In the genomic region with DNA sequence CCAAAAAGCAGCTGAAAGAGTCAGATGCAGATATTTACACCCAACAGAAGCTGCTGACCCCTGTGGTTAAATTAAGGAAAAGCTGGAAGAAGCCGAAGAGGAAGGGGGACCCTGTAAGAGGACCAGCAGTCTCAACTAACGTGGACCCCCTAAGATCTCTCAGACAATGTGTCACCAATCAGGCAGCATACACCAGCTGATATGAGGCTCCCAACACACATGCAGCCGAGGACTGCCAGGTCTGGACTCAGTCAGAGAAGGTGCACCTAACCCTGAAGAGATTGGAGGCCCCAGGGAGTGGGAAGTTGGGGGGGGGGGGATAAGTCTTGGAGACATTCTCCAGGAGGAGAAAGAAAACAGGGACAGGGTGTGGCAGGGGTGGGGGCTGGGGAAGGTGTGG, we compare ENCODE assay signal across 16 mouse cellular contexts. TPM values are rescaled to one million over a fixed set of nuclear protein-coding genes. Genes with fewer than 3 reads are reported as not detected.
DNase-seq lines count a peak whose midpoint lies in the region; ATAC-seq and TF ChIP-seq lines count a peak whose summit lies in the region.
"Had no signal": no experiment of that assay in that cellular context is flagged by ENCODE, and none has a peak within 500 bp of the region (broad histone marks: within the 10 kb centered on the region; RNA-seq: fewer than 3 reads in every experiment).

No protein-coding gene starts in this region.

- H3K27me3 ChIP-seq in heart, embryonic 15.5 days, result no peaks in the 10 kb centered on the region
- H3K27me3 ChIP-seq in liver, embryonic 13.5 days, result no peaks in the 10 kb centered on the region
- H3K27me3 ChIP-seq in liver, embryonic 11.5 days (replicated peaks; ENCODE audit: control insufficient read depth, insufficient read depth, low read length), result no peaks in the 10 kb centered on the region
- no peaks in the 10 kb centered on the region for H3K27me3 ChIP-seq in myocyte (ENCODE audit: control insufficient read depth, insufficient read depth, insufficient read length)
- H3K27me3 ChIP-seq: limb, embryonic 15.5 days; neural tube, embryonic 13.5 days had no signal

- no peak for DNase-seq in heart, adult 18-20 months
- no peak for DNase-seq in liver, embryonic 13.5 days
- DNase-seq in liver, embryonic 11.5 days (ENCODE audit: low spot score), result no peak
- peak; percentile 11 for DNase-seq in thymus, postnatal 4 days
- no peak for DNase-seq in thymus, postnatal 0 days (ENCODE audit: low spot score)
- no peak for DNase-seq in layer of hippocampus, adult 8-10 months (ENCODE audit: low spot score in 2 of 2)
- DNase-seq: adrenal gland, postnatal 10 days; cerebellum, adult 2 months; kidney, postnatal 14 days; right cerebral cortex, postnatal 4 days; thymus, postnatal 14 days had no signal

- TF ChIP-seq POLR2A in myocyte (IDR thresholded peaks at IDR 0.05; ENCODE audit: insufficient read length, low read depth), result no peak

- no peak overlapping the region for H3K9ac ChIP-seq in heart, embryonic 15.5 days
- no peak overlapping the region for H3K9ac ChIP-seq in liver, embryonic 13.5 days
- no peak overlapping the region for H3K9ac ChIP-seq in liver, embryonic 11.5 days (ENCODE audit: low read depth, low read length)
- H3K9ac ChIP-seq: limb, embryonic 15.5 days; neural tube, embryonic 13.5 days had no signal

- H3ac ChIP-seq in myocyte (ENCODE audit: control insufficient read depth, insufficient read length), result no peak overlapping the region

- no peaks in the 10 kb centered on the region for H3K9me3 ChIP-seq in heart, embryonic 15.5 days (replicated peaks)
- H3K9me3 ChIP-seq in liver, embryonic 13.5 days (replicated peaks), result no peaks in the 10 kb centered on the region
- H3K9me3 ChIP-seq in liver, embryonic 11.5 days (ENCODE audit: control insufficient read depth, low read length), result no peaks in the 10 kb centered on the region
- H3K9me3 ChIP-seq: limb, embryonic 15.5 days; neural tube, embryonic 13.5 days had no signal

- ATAC-seq in heart, embryonic 15.5 days (replicated peaks; ENCODE audit: insufficient number of reproducible peaks, insufficient read depth, low FRiP score, low read depth), result no peak
- ATAC-seq in liver, embryonic 13.5 days (ENCODE audit: low read depth), result no peak
- no peak for ATAC-seq in liver, embryonic 11.5 days (replicated peaks; ENCODE audit: low FRiP score)
- ATAC-seq: inflammation-experienced regulatory T-cells, adult 6 months had no signal

- H3K79me2 ChIP-seq in myocyte (ENCODE audit: control insufficient read depth, insufficient read depth), result peaks cover 33% of the 10 kb centered on the region

- peak overlapping the region; percentile 22 for H3K4me3 ChIP-seq in heart, embryonic 15.5 days
- H3K4me3 ChIP-seq in liver, embryonic 13.5 days (replicated peaks), result no peak overlapping the region
- H3K4me3 ChIP-seq in liver, embryonic 11.5 days (ENCODE audit: low read depth, low read length), result no peak overlapping the region
- H3K4me3 ChIP-seq in myocyte, result peak overlapping the region; percentile 33
- H3K4me3 ChIP-seq: limb, embryonic 15.5 days; neural tube, embryonic 13.5 days had no signal

- peaks cover 12% of the 10 kb centered on the region for H3K4me1 ChIP-seq in heart, embryonic 15.5 days (replicated peaks)
- H3K4me1 ChIP-seq in liver, embryonic 13.5 days (replicated peaks), result peaks cover 11% of the 10 kb centered on the region
- H3K4me1 ChIP-seq in liver, embryonic 11.5 days (replicated peaks; ENCODE audit: control insufficient read depth, insufficient read depth, low read length), result no peaks in the 10 kb centered on the region
- H3K4me1 ChIP-seq: limb, embryonic 15.5 days; neural tube, embryonic 13.5 days had no signal

- H3K4me2 ChIP-seq in heart, embryonic 15.5 days, result peak overlapping the region; percentile 48
- 0 out of 2 replicates have a peak overlapping the region, but pooled peaks have one; percentile 3 for H3K4me2 ChIP-seq in liver, embryonic 13.5 days
- H3K4me2 ChIP-seq in liver, embryonic 11.5 days, result no peak overlapping the region
- peak overlapping the region; percentile 85 for H3K4me2 ChIP-seq in myocyte (ENCODE audit: low read depth)
- H3K4me2 ChIP-seq: limb, embryonic 15.5 days; neural tube, embryonic 13.5 days had no signal

- H3K27ac ChIP-seq in heart, embryonic 15.5 days, result no peak overlapping the region
- H3K27ac ChIP-seq in liver, embryonic 13.5 days, result no peak overlapping the region
- no peak overlapping the region for H3K27ac ChIP-seq in liver, embryonic 11.5 days (ENCODE audit: low read depth, low read length)
- H3K27ac ChIP-seq: limb, embryonic 15.5 days; neural tube, embryonic 13.5 days had no signal

- 44% methylated on average over 3 of the region's 3 CpGs for WGBS in heart, embryonic 15.5 days
- WGBS in liver, embryonic 13.5 days (ENCODE audit: insufficient replicate concordance), result 56% methylated on average over 3 of the region's 3 CpGs
- 64% methylated on average over 3 of the region's 3 CpGs for WGBS in liver, embryonic 11.5 days

- H3K36me3 ChIP-seq in heart, embryonic 15.5 days, result peaks cover 6% of the 10 kb centered on the region; the same call in 1 of the 2 replicates
- H3K36me3 ChIP-seq in liver, embryonic 13.5 days, result 0 out of 2 replicates have a peak, but pooled peaks cover 6% of the 10 kb centered on the region
- no peaks in the 10 kb centered on the region for H3K36me3 ChIP-seq in liver, embryonic 11.5 days (ENCODE audit: control insufficient read depth, insufficient read depth, low read length)
- H3K36me3 ChIP-seq in myocyte (ENCODE audit: control insufficient read depth, insufficient read depth), result peaks cover 6% of the 10 kb centered on the region
- H3K36me3 ChIP-seq: limb, embryonic 15.5 days; neural tube, embryonic 13.5 days had no signal

TF ChIP-seq in myocyte, 11 proteins besides CTCF, POLR2A, EP300 and RAD21:
- TF ChIP-seq TCF12 (IDR thresholded peaks at IDR 0.05; ENCODE audit: insufficient read depth, poor library complexity, severe bottlenecking) (no peak), MAX (IDR thresholded peaks at IDR 0.05; ENCODE audit: low read depth) (no peak)

RNA-seq across cellular contexts. Expression of gene Ulbp1, which starts 1.8 kb away (rescaled TPM):
- 5.9 and 7.4 TPM in 2 replicates for polyA plus RNA-seq in heart, embryonic 15.5 days (2015; fragmentation: Nextera tagmentation; extraction: Ambion mirVana)
- total RNA-seq in heart, adult 18-20 months (2021), result 1 to 10 TPM; 2.0 to 3.0 TPM
- polyA plus RNA-seq in liver, embryonic 13.5 days (2015; fragmentation: Nextera tagmentation; extraction: Ambion mirVana), result 1.3 and 1.5 TPM in 2 replicates
- polyA plus RNA-seq in liver, embryonic 11.5 days (2014; fragmentation: Nextera tagmentation; extraction: Ambion mirVana), result 2.1 and 3.0 TPM in 2 replicates
- 6.7 TPM in 2 replicates for polyA plus RNA-seq in thymus, postnatal 0 days (2015; fragmentation: Nextera tagmentation; extraction: Ambion mirVana)
- polyA plus RNA-seq in myocyte (2012; fragmentation: generic; extraction: Trizol), result 9.8 TPM
- total RNA-seq in layer of hippocampus, adult 8-10 months (2022), result under 1 TPM in 3 of 4 experiments, not detected in 1; 0.37 to 0.54 (median 0.52) TPM

Comparison
In these comparisons a context has a peak if more than half of its experiments do, and no peak if none do; other contexts are left out.
1. H3K4me3 ChIP-seq: peak in heart, embryonic 15.5 days (single experiment) and myocyte (single experiment); none in liver, embryonic 13.5 days (single experiment) and liver, embryonic 11.5 days (single experiment).